Mouse (Mus musculus): Measurements from ENCODE around the gene Yrdc. TPM values are rescaled to one million over a fixed set of nuclear protein-coding genes. Genes with fewer than 3 reads are reported as not detected.

The Yrdc gene
- polyA plus RNA-seq, 1 experiment from 2014 or later = 45.0 TPM

DNA sequence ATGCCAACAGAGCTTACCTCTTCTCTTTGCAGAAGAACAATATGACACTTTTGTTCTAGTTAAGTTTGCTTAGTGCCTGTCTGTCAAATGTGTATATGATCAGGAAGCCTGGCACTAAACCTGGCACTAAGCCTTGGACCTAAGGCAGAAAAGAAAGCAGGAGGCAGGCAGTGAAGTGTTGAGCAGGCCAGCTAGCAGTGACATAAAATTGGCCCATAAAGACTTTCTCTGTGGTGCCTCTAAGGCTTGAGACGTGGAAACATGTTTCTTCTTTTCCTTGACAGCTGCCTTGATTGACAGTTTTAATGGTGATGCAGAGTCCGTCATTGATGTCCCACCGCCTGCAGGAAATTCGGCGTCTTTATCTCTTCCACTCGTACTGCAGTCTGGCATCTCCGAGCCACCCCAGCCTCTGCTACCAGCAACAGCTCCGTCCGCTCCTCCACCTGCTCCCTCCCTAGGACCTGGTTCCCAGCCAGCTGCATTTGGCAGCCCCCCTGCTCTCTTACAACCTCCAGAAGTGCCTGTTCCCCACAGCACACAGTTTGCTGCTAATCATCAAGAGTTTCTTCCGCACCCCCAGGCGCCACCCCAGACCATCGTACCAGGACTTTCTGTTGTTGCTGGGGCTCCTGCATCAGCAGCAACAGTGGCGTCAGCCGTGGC is 12.3 kb upstream of the Yrdc start:
- H3K9me3 ChIP-seq (ENCODE audit: control insufficient read depth, low read length) = no peaks in the 10 kb centered on the region
- H3K4me2 ChIP-seq (ENCODE audit: low read depth, low read length, severe bottlenecking) = no peak overlapping the region
- ATAC-seq (replicated peaks; ENCODE audit: low FRiP score) (no peak), DNase-seq (ENCODE audit: low spot score) (no peak)
- H3K27me3 ChIP-seq (ENCODE audit: control insufficient read depth, insufficient read depth, low read length) = no peaks in the 10 kb centered on the region
- H3K36me3 ChIP-seq (ENCODE audit: control insufficient read depth, insufficient read depth, low read length) = peaks cover 10% of the 10 kb centered on the region; the same call in 1 of the 2 replicates
- no peak overlapping the region for H3K9ac ChIP-seq (ENCODE audit: low read length)
- no peak overlapping the region for H3K4me3 ChIP-seq (ENCODE audit: low read depth, low read length)
- 92% methylated on average over 14 of the region's 14 CpGs for WGBS
- no peak overlapping the region for H3K27ac ChIP-seq (ENCODE audit: low read depth, low read length)
- no peaks in the 10 kb centered on the region for H3K4me1 ChIP-seq (replicated peaks; ENCODE audit: control insufficient read depth, insufficient read depth, low read length)

DNA sequence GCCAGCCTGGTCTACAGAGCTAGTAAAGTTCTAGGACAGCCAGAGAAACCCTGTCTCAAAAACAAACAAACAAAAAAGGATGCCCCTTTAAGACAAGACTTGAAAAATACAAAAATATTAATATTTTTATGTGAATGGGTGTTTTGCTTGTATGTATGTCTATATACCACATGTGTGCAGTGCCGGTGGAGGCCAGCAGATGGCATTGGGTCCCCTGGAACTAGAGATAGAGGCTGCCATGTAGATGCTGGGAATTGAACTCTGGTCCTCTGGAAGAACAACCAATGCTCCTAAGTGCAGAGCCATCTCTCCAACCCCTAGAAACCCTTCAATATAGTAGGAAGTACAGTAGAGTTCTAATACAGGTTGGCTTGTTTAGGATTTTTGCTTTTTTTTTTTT is 9.5 kb upstream of the Yrdc start:
- peaks cover 10% of the 10 kb centered on the region; the same call in 1 of the 2 replicates for H3K36me3 ChIP-seq (ENCODE audit: control insufficient read depth, insufficient read depth, low read length)
- 100% methylated on average over 1 of the region's 1 CpGs for WGBS
- no peak overlapping the region for H3K27ac ChIP-seq (ENCODE audit: low read depth, low read length)
- H3K4me1 ChIP-seq (replicated peaks; ENCODE audit: control insufficient read depth, insufficient read depth, low read length) = no peaks in the 10 kb centered on the region
- no peak for DNase-seq (ENCODE audit: low spot score)
- ATAC-seq (replicated peaks; ENCODE audit: low FRiP score) = no peak
- H3K9me3 ChIP-seq (ENCODE audit: control insufficient read depth, low read length) = no peaks in the 10 kb centered on the region
- H3K27me3 ChIP-seq (ENCODE audit: control insufficient read depth, insufficient read depth, low read length) = no peaks in the 10 kb centered on the region
- no peak overlapping the region for H3K9ac ChIP-seq (ENCODE audit: low read length)
- H3K4me3 ChIP-seq (ENCODE audit: low read depth, low read length) = no peak overlapping the region
- no peak overlapping the region for H3K4me2 ChIP-seq (ENCODE audit: low read depth, low read length, severe bottlenecking)

DNA sequence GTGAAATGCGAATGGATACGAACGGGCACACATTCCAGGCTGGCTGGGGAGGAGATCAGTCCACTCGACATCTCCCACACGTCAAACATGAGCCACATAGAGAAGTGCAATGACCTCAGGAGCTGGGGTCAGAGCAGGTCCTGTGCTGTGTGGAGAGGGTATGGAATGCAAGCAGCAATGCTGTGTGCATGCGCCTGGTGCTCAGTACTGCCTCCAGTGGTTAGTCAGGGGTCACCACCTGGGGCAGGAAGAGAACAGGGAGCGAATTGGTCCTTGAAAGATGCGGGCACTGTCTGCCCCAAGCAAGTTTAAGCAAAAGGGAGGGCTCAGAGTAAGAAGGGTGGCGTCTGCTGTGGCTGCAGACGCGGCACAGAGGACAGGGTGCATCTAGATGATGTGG is 7.0 kb upstream of the Yrdc start:
- Histone ChIP-seq H3K9me3 (ENCODE audit: control insufficient read depth, low read length) (no peaks in the 10 kb centered on the region), H3K9ac (ENCODE audit: low read length) (no peak overlapping the region), H3K4me3 (ENCODE audit: low read depth, low read length) (no peak overlapping the region), H3K4me2 (ENCODE audit: low read depth, low read length, severe bottlenecking) (no peak overlapping the region), H3K27ac (ENCODE audit: low read depth, low read length) (no peak overlapping the region), H3K4me1 (replicated peaks; ENCODE audit: control insufficient read depth, insufficient read depth, low read length) (no peaks in the 10 kb centered on the region), H3K27me3 (ENCODE audit: control insufficient read depth, insufficient read depth, low read length) (no peaks in the 10 kb centered on the region), H3K36me3 (ENCODE audit: control insufficient read depth, insufficient read depth, low read length) (peaks cover 10% of the 10 kb centered on the region; the same call in 1 of the 2 replicates)
- WGBS = 54% methylated on average over 11 of the region's 11 CpGs
- ATAC-seq (replicated peaks; ENCODE audit: low FRiP score) (0 out of 2 replicates have a peak, but pooled peaks have one; percentile 50), DNase-seq (ENCODE audit: low spot score) (peak; percentile 72)

DNA sequence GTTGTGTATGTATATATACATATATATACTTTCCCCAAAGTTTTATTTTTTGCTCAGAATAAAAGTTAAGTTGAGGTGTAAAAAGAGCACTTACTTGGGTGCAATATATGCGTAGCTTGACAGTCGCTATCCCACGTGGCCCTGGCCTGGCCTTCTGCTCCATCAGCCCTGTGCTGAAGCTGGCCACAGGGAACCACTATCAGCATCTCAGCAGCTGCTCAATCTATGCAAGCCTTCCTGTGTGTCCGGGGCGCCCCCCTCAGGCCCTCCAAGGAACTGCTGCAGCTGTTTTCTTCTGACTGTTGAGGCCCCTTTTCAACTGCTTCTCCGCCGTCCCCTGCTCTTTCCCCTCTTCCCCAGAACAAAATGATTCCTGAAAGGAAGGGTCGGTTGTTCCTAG is 2.9 kb upstream of the Yrdc start:
- Histone ChIP-seq H3K9me3 (ENCODE audit: control insufficient read depth, low read length) (no peaks in the 10 kb centered on the region), H3K4me3 (ENCODE audit: low read depth, low read length) (no peak overlapping the region), H3K27me3 (ENCODE audit: control insufficient read depth, insufficient read depth, low read length) (no peaks in the 10 kb centered on the region), H3K27ac (ENCODE audit: low read depth, low read length) (no peak overlapping the region), H3K9ac (ENCODE audit: low read length) (no peak overlapping the region), H3K4me2 (ENCODE audit: low read depth, low read length, severe bottlenecking) (no peak overlapping the region), H3K4me1 (replicated peaks; ENCODE audit: control insufficient read depth, insufficient read depth, low read length) (peaks cover 16% of the 10 kb centered on the region; the same call in 1 of the 2 replicates), H3K36me3 (ENCODE audit: control insufficient read depth, insufficient read depth, low read length) (no peaks in the 10 kb centered on the region)
- 10% methylated on average over 8 of the region's 8 CpGs for WGBS
- DNase-seq (ENCODE audit: low spot score) (peak; percentile 90), ATAC-seq (replicated peaks; ENCODE audit: low FRiP score) (no peak)

DNA sequence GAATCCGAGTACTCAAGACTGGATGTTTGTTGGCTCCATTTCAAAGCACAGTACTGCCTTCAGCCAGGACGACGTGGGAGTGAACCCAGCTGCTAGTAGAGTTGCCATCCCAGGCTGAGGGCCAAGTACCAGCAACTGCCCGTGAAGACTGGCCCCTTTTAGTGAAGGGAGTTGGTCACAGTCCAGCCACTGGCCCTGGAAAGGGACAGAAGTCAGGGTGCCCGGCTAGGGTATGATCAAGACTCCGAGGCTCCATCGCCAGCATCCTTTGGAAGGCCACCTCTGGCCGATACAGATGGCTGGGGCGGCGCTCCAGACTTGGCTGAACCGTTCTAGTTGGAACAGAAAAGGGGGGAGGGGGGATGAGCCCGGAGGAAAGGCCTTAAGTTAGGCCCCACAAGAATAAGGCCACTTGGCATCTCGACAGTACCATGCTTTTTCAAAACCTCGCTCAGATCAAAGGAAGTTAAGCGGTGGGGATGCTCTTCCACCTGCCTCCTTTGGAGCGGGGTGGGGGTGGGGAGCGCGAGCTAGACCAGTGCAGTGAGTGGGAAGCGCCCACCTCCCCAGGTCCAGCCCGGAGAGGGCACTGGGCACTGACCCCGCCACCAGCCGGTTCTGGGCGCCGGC is 733 bp upstream of the Yrdc start:
- peak; percentile 62 for ATAC-seq (replicated peaks; ENCODE audit: low FRiP score)
- Histone ChIP-seq H3K27ac (ENCODE audit: low read depth, low read length) (peak overlapping the region; percentile 90), H3K27me3 (ENCODE audit: control insufficient read depth, insufficient read depth, low read length) (no peaks in the 10 kb centered on the region), H3K9ac (ENCODE audit: low read length) (peak overlapping the region; percentile 79), H3K4me1 (replicated peaks; ENCODE audit: control insufficient read depth, insufficient read depth, low read length) (peaks cover 16% of the 10 kb centered on the region; the same call in 1 of the 2 replicates), H3K9me3 (ENCODE audit: control insufficient read depth, low read length) (no peaks in the 10 kb centered on the region), H3K36me3 (ENCODE audit: control insufficient read depth, insufficient read depth, low read length) (no peaks in the 10 kb centered on the region), H3K4me3 (ENCODE audit: low read depth, low read length) (peak overlapping the region; percentile 99), H3K4me2 (ENCODE audit: low read depth, low read length, severe bottlenecking) (peak overlapping the region; percentile 80)
- 1% methylated on average over 24 of the region's 24 CpGs for WGBS
- no peak for DNase-seq (ENCODE audit: low spot score)

DNA sequence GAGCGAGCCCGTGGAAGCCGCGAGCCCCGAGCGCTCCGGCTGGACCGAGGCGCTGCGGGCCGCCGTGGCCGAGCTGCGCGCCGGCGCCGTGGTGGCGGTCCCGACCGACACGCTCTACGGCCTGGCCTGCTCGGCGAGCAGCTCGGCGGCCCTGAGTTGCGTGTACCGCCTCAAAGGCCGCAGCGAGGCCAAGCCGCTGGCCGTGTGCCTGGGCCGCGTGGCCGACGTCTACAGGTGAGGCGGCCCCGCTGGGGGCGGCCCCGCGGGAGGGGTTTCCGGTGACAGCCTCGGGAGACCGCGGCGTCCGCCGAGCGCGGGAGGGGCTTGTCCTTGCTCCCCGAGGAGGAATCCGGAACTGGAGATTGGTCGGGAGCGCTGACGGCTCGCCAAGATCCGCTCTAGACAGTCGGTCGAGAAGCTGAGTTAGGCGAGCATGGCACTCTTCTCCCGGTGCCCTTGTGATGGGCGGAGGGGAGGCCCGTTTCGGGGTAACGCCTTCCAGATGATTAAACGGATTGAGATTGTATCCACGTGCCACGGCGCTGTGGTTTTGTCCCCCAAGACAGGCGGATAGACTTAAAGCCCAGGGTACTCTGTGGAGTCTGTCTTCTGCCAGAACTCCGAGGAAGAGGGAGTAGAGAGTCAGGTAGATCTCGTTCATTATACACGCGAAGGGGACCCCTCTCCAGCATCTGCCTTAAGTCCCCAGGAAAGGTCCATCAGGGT is 617 bp downstream of the Yrdc start, which contains the start of gene 1110065P20Rik:
Gene 1110065P20Rik, minus strand, starts transcription at position 264 of the 726 bp plus-strand sequence.
- H3K4me3 ChIP-seq (ENCODE audit: low read depth, low read length) = peak within 1 kb of the TSS; percentile 99
- peak within 1 kb of the TSS; percentile 79 for H3K9ac ChIP-seq (ENCODE audit: low read length)
- H3K4me2 ChIP-seq (ENCODE audit: low read depth, low read length, severe bottlenecking) = peak within 1 kb of the TSS; percentile 80
- peaks cover 16% of the 10 kb centered on the region; the same call in 1 of the 2 replicates for H3K4me1 ChIP-seq (replicated peaks; ENCODE audit: control insufficient read depth, insufficient read depth, low read length)
- peak within 1 kb of the TSS; percentile 90 for H3K27ac ChIP-seq (ENCODE audit: low read depth, low read length)
- DNase-seq (ENCODE audit: low spot score) (peak; percentile 82), ATAC-seq (replicated peaks; ENCODE audit: low FRiP score) (peak; percentile 57)
- under 1% methylated on average over 74 of the region's 75 CpGs for WGBS
- H3K36me3 ChIP-seq (ENCODE audit: control insufficient read depth, insufficient read depth, low read length) = no peaks in the 10 kb centered on the region
- H3K27me3 ChIP-seq (ENCODE audit: control insufficient read depth, insufficient read depth, low read length) = no peaks in the 10 kb centered on the region
- H3K9me3 ChIP-seq (ENCODE audit: control insufficient read depth, low read length) = no peaks in the 10 kb centered on the region

DNA sequence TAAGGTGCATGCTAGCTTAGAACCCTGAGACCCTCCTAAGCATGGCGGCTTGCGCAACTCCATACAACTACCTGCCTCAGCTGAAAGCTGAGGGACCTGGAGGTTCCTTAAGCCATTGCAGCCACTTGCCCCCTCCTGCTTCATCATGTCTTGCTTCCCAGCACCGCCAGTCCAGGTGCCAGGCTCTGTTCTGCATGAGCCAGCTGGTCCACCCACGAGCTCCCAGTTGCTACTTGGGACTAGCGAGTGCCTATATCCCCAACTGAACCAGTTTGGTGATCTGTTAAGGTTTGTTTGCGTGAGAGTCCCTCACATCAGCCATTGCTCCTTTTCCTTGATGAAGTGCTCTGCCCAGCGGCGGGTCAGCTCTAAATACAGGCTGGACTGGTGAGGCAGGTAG is 5.8 kb downstream of the Yrdc start:
- H3K4me3 ChIP-seq (ENCODE audit: low read depth, low read length) = no peak overlapping the region
- no peak overlapping the region for H3K27ac ChIP-seq (ENCODE audit: low read depth, low read length)
- peaks cover 9% of the 10 kb centered on the region; the same call in 1 of the 2 replicates for H3K4me1 ChIP-seq (replicated peaks; ENCODE audit: control insufficient read depth, insufficient read depth, low read length)
- ATAC-seq (replicated peaks; ENCODE audit: low FRiP score) (no peak), DNase-seq (ENCODE audit: low spot score) (no peak)
- no peaks in the 10 kb centered on the region for H3K27me3 ChIP-seq (ENCODE audit: control insufficient read depth, insufficient read depth, low read length)
- no peak overlapping the region for H3K4me2 ChIP-seq (ENCODE audit: low read depth, low read length, severe bottlenecking)
- no peaks in the 10 kb centered on the region for H3K9me3 ChIP-seq (ENCODE audit: control insufficient read depth, low read length)
- H3K9ac ChIP-seq (ENCODE audit: low read length) = no peak overlapping the region
- 96% methylated on average over 8 of the region's 8 CpGs for WGBS
- H3K36me3 ChIP-seq (ENCODE audit: control insufficient read depth, insufficient read depth, low read length) = no peaks in the 10 kb centered on the region

DNA sequence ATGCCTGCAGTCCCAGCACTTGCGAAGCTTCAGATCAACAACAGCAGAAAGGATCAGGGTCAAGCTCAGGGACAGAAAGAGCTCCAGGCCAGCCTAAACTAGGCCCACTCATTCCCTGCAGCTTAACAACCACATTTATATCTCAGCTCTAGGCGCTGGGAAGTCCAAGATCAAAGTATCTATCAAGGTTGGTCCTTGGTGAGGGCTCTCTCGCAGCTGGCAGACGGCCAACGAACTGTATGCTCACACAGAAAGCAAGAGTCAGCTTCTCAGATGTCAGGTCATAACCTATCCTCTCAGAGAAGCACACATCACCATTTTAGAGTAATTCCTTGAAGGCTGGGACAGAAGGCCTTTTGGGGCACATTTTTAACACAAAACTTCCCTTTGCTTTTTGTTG is 7.9 kb downstream of the Yrdc start:
- DNase-seq (ENCODE audit: low spot score) (no peak), ATAC-seq (replicated peaks; ENCODE audit: low FRiP score) (no peak)
- Histone ChIP-seq H3K4me1 (replicated peaks; ENCODE audit: control insufficient read depth, insufficient read depth, low read length) (no peaks in the 10 kb centered on the region; the same call in 1 of the 2 replicates), H3K27me3 (ENCODE audit: control insufficient read depth, insufficient read depth, low read length) (peaks cover 2% of the 10 kb centered on the region; the same call in 1 of the 2 replicates), H3K9me3 (ENCODE audit: control insufficient read depth, low read length) (no peaks in the 10 kb centered on the region), H3K9ac (ENCODE audit: low read length) (no peak overlapping the region), H3K4me3 (ENCODE audit: low read depth, low read length) (no peak overlapping the region), H3K4me2 (ENCODE audit: low read depth, low read length, severe bottlenecking) (no peak overlapping the region), H3K36me3 (ENCODE audit: control insufficient read depth, insufficient read depth, low read length) (no peaks in the 10 kb centered on the region), H3K27ac (ENCODE audit: low read depth, low read length) (no peak overlapping the region)
- 77% methylated on average over 5 of the region's 5 CpGs for WGBS
